Mouse (Mus musculus): ENCODE measurements around the gene Trmt10a.

- TF ChIP-seq CTCF (IDR thresholded peaks at IDR 0.05; ENCODE audit: low read depth, low read length), result no peak
- TF ChIP-seq POLR2A (IDR thresholded peaks at IDR 0.05; ENCODE audit: extremely low read depth, insufficient read depth, low read length), result no peak
Measured at GRCm38 (mm10) chr3:138095301-138095700, 47.9 kb upstream of the Trmt10a start.

Data from liver, adult 2 months (tissue).